Comparison of ENCODE assay signal across 23 mouse cellular contexts in the genomic region with DNA sequence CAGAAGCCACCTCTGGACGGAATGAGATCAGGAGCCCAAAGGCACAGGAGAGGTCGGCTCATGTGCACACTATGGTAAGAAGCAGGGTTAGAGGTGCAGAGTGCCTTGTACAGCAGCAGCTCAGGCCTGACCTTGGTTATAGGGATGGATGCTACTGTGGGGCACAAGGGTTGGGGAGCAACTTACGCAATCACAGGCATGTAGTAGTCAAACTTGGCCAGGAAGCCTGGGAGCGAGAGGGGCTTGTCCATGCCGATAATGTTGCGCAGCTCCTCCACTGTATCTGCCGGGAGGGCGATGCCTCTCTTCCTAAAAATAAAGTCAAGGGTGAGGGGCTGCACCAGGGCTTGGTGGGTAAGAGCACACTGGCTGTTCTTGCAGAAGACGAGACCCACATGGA. TPM values are rescaled to one million over a fixed set of nuclear protein-coding genes. Genes with fewer than 3 reads are reported as not detected.
DNase-seq lines count a peak whose midpoint lies in the region; ATAC-seq and TF ChIP-seq lines count a peak whose summit lies in the region.
"Had no signal": no experiment of that assay in that cellular context is flagged by ENCODE, and none has a peak within 500 bp of the region (broad histone marks: within the 10 kb centered on the region; RNA-seq: fewer than 3 reads in every experiment).

No protein-coding gene starts in this region.

- intact Hi-C loops in heart, adult 2 months (cut with DNase I) = no loop called here

- no peak for DNase-seq in heart, adult 2 months
- DNase-seq in heart, embryonic 10.5 days (ENCODE audit: low spot score) = no peak
- peak; percentile 17 for DNase-seq in kidney, adult 2 months
- DNase-seq in 416B (ENCODE audit: low read depth) = peak; percentile 34
- DNase-seq in hindbrain, embryonic 10.5 days (ENCODE audit: low spot score) = no peak
- DNase-seq in urinary bladder, postnatal 14 days (ENCODE audit: low spot score) = no peak
- DNase-seq: adrenal gland, adult 8-10 months; adrenal gland, postnatal 25 days; cerebellum, adult 2 months; cerebellum, adult 9-11 months; cerebellum, postnatal 25 days; forebrain, postnatal 0 days; gastrocnemius, postnatal 14 days had no signal

- no peaks in the 10 kb centered on the region for H3K9me3 ChIP-seq in heart, embryonic 10.5 days
- no peaks in the 10 kb centered on the region for H3K9me3 ChIP-seq in kidney, embryonic 14.5 days (ENCODE audit: control insufficient read depth, low read length)
- no peaks in the 10 kb centered on the region for H3K9me3 ChIP-seq in hindbrain, embryonic 10.5 days
- H3K9me3 ChIP-seq: embryonic facial prominence, embryonic 12.5 days; embryonic facial prominence, embryonic 15.5 days; hindbrain, embryonic 13.5 days; intestine, embryonic 15.5 days had no signal

- ATAC-seq in kidney, embryonic 14.5 days (ENCODE audit: low FRiP score, low TSS enrichment) = no peak
- peak; percentile 53 for ATAC-seq in granulocyte monocyte progenitor cell, adult 5-6 weeks (replicated peaks; ENCODE audit: poor library complexity, severe bottlenecking)
- ATAC-seq: activated CD4-positive, CD25-positive, alpha-beta regulatory T cell, adult 4 months; forebrain, embryonic 14.5 days; forebrain, postnatal 0 days; hindbrain, embryonic 16.5 days had no signal

- TF ChIP-seq CTCF in heart, adult 2 months (IDR thresholded peaks at IDR 0.05) = no peak
- no peak for TF ChIP-seq CTCF in kidney, adult 2 months (conservative IDR thresholded peaks at IDR 0.05; ENCODE audit: insufficient read depth, insufficient read length, low read depth, low read length)

- H3K9ac ChIP-seq in heart, adult 2 months (ENCODE audit: low read depth, low read length) = no peak overlapping the region
- no peak overlapping the region for H3K9ac ChIP-seq in kidney, embryonic 14.5 days (ENCODE audit: low read depth, low read length)
- H3K9ac ChIP-seq: embryonic facial prominence, embryonic 12.5 days; embryonic facial prominence, embryonic 15.5 days; forebrain, postnatal 0 days; hindbrain, embryonic 13.5 days; intestine, embryonic 15.5 days had no signal

- H3K79me2 ChIP-seq in heart, adult 2 months (replicated peaks; ENCODE audit: control insufficient read depth, insufficient read depth, low read length) = no peaks in the 10 kb centered on the region

- WGBS in heart, adult 2 months = 79% methylated on average over 9 of the region's 9 CpGs
- 87% methylated on average over 9 of the region's 9 CpGs for WGBS in heart, embryonic 10.5 days
- WGBS in kidney, adult 2 months = 91% methylated on average over 9 of the region's 9 CpGs
- 92% methylated on average over 9 of the region's 9 CpGs for WGBS in kidney, embryonic 14.5 days
- WGBS in hindbrain, embryonic 10.5 days = 94% methylated on average over 9 of the region's 9 CpGs

- H3K4me1 ChIP-seq in heart, adult 2 months (ENCODE audit: control insufficient read depth, insufficient read depth, low read length) = peaks cover 10% of the 10 kb centered on the region
- H3K4me1 ChIP-seq in heart, embryonic 10.5 days = 0 out of 2 replicates have a peak, but pooled peaks cover 15% of the 10 kb centered on the region
- H3K4me1 ChIP-seq in kidney, adult 2 months (ENCODE audit: control insufficient read depth, insufficient read depth, low read length) = no peaks in the 10 kb centered on the region
- no peaks in the 10 kb centered on the region for H3K4me1 ChIP-seq in kidney, embryonic 14.5 days (ENCODE audit: control insufficient read depth, insufficient read depth, low read length)
- H3K4me1 ChIP-seq in hindbrain, embryonic 10.5 days (replicated peaks) = no peaks in the 10 kb centered on the region
- H3K4me1 ChIP-seq: embryonic facial prominence, embryonic 12.5 days; intestine, embryonic 15.5 days had no signal

- TF ChIP-seq POLR2A in heart, adult 2 months (IDR thresholded peaks at IDR 0.05; ENCODE audit: insufficient read depth, low read depth, low read length) = no peak
- TF ChIP-seq POLR2A in kidney, adult 2 months (IDR thresholded peaks at IDR 0.05; ENCODE audit: low read depth, low read length) = no peak

- no peaks in the 10 kb centered on the region for H3K27me3 ChIP-seq in heart, adult 2 months (ENCODE audit: control insufficient read depth, insufficient read depth, low read length)
- H3K27me3 ChIP-seq in heart, embryonic 10.5 days (ENCODE audit: insufficient read depth, poor library complexity, severe bottlenecking) = no peaks in the 10 kb centered on the region
- H3K27me3 ChIP-seq in kidney, adult 2 months (replicated peaks; ENCODE audit: control insufficient read depth, insufficient read depth, low read length) = no peaks in the 10 kb centered on the region
- H3K27me3 ChIP-seq in kidney, embryonic 14.5 days (ENCODE audit: control insufficient read depth, insufficient read depth, low read length) = no peaks in the 10 kb centered on the region
- no peaks in the 10 kb centered on the region for H3K27me3 ChIP-seq in hindbrain, embryonic 10.5 days (ENCODE audit: insufficient read depth, poor library complexity, severe bottlenecking)
- H3K27me3 ChIP-seq: embryonic facial prominence, embryonic 12.5 days; embryonic facial prominence, embryonic 15.5 days; hindbrain, embryonic 13.5 days; intestine, embryonic 15.5 days had no signal

- no peak overlapping the region for H3K4me2 ChIP-seq in kidney, embryonic 14.5 days (replicated peaks; ENCODE audit: low read depth, low read length)
- H3K4me2 ChIP-seq: embryonic facial prominence, embryonic 12.5 days; embryonic facial prominence, embryonic 15.5 days; hindbrain, embryonic 13.5 days; intestine, embryonic 15.5 days had no signal

- H3K36me3 ChIP-seq in heart, adult 2 months (ENCODE audit: control insufficient read depth, insufficient read depth, low read length) = no peaks in the 10 kb centered on the region
- H3K36me3 ChIP-seq in heart, embryonic 10.5 days = peaks cover 23% of the 10 kb centered on the region
- no peaks in the 10 kb centered on the region for H3K36me3 ChIP-seq in kidney, adult 2 months (ENCODE audit: control insufficient read depth, insufficient read depth, low read length)
- H3K36me3 ChIP-seq in kidney, embryonic 14.5 days (ENCODE audit: control insufficient read depth, insufficient read depth, low read length) = peaks cover 3% of the 10 kb centered on the region; the same call in 1 of the 2 replicates
- H3K36me3 ChIP-seq in hindbrain, embryonic 10.5 days = peaks cover 37% of the 10 kb centered on the region
- H3K36me3 ChIP-seq: intestine, embryonic 15.5 days had no signal

- peak overlapping the region; percentile 28; the same call in 1 of the 2 replicates for H3K27ac ChIP-seq in heart, adult 2 months
- no peak overlapping the region for H3K27ac ChIP-seq in heart, embryonic 10.5 days
- H3K27ac ChIP-seq in kidney, adult 2 months (ENCODE audit: insufficient read depth, low read depth, low read length) = no peak overlapping the region
- no peak overlapping the region for H3K27ac ChIP-seq in kidney, embryonic 14.5 days (ENCODE audit: low read depth, low read length)
- H3K27ac ChIP-seq in hindbrain, embryonic 10.5 days = no peak overlapping the region
- H3K27ac ChIP-seq: embryonic facial prominence, embryonic 12.5 days; embryonic facial prominence, embryonic 15.5 days; gastrocnemius, adult 2 months; hindbrain, embryonic 13.5 days; intestine, embryonic 15.5 days had no signal

- no peak for TF ChIP-seq EP300 in heart, adult 2 months (IDR thresholded peaks at IDR 0.05; ENCODE audit: insufficient read depth, low read depth, low read length)

- H3K4me3 ChIP-seq in heart, adult 2 months = no peak overlapping the region
- no peak overlapping the region for H3K4me3 ChIP-seq in heart, embryonic 10.5 days
- no peak overlapping the region for H3K4me3 ChIP-seq in kidney, adult 2 months (ENCODE audit: insufficient read depth, low read depth, low read length)
- no peak overlapping the region for H3K4me3 ChIP-seq in kidney, embryonic 14.5 days (ENCODE audit: low read length)
- H3K4me3 ChIP-seq in hindbrain, embryonic 10.5 days = no peak overlapping the region
- H3K4me3 ChIP-seq: embryonic facial prominence, embryonic 12.5 days; embryonic facial prominence, embryonic 15.5 days; gastrocnemius, adult 2 months; hindbrain, embryonic 13.5 days; intestine, embryonic 15.5 days had no signal

RNA-seq across cellular contexts. Expression of a gene that starts 14.9 kb away (rescaled TPM):
- 1 to 10 TPM in 1 of 2 experiments, under 1 TPM in 1; 0.65 to 1.0 TPM for total RNA-seq in heart, adult 2 months (2021)
- 0.61 and 1.2 TPM in 2 replicates for polyA plus RNA-seq in heart, adult 2 months (2012; rRNA removed)
- polyA plus RNA-seq in heart, embryonic 10.5 days (2016; fragmentation: Nextera tagmentation; extraction: Ambion mirVana) = 5.1 and 8.2 TPM in 2 replicates
- 1.8 and 2.4 TPM in 2 replicates for polyA plus RNA-seq in kidney, adult 2 months (2012; rRNA removed)
- 9.7 and 10.1 TPM in 2 replicates for polyA plus RNA-seq in kidney, embryonic 14.5 days (2014; fragmentation: Nextera tagmentation; extraction: Ambion mirVana)
- 14.7 and 22.8 TPM in 2 replicates for total RNA-seq in granulocyte monocyte progenitor cell, adult 5-6 weeks (2014; fragmentation: Nextera tagmentation)
- total RNA-seq in granulocyte monocyte progenitor cell, adult 5-6 weeks (2017) = 17.0 and 19.3 TPM in 2 replicates
- 7.2 and 8.1 TPM in 2 replicates for polyA plus RNA-seq in hindbrain, embryonic 10.5 days (2016; fragmentation: Nextera tagmentation; extraction: Ambion mirVana)

Comparison
In these comparisons a context has a peak if more than half of its experiments do, and no peak if none do; other contexts are left out.
1. DNase-seq: peak in kidney, adult 2 months (single experiment) and 416B (single experiment); none in heart, adult 2 months (0 of 2), heart, embryonic 10.5 days (single experiment), hindbrain, embryonic 10.5 days (single experiment) and urinary bladder, postnatal 14 days (single experiment).